Mouse (Mus musculus) ES-Bruce4 (cell line): ENCODE results near the gene Tusc1. TPM values are rescaled to one million over a fixed set of nuclear protein-coding genes. Genes with fewer than 3 reads are reported as not detected.

Experiments
- H3K27ac ChIP-seq: 2 replicates; pipeline ENCODE4 v1.5.1; 2012; ENCODE audit warnings: low read length, inconsistent platforms; ENCODE audit not compliant: insufficient read depth
- H3K27me3 ChIP-seq: 2 replicates; pipeline ENCODE4 v1.6.1; 2012; ENCODE audit warnings: mild to moderate bottlenecking, low read length, inconsistent platforms; ENCODE audit not compliant: control insufficient read depth, poor library complexity, insufficient read depth, severe bottlenecking
- H3K36me3 ChIP-seq: 2 replicates; pipeline ENCODE4 v1.6.1; 2012; ENCODE audit warnings: inconsistent platforms, mild to moderate bottlenecking, low read length, moderate library complexity; ENCODE audit not compliant: control insufficient read depth, poor library complexity, insufficient read depth, severe bottlenecking
- H3K4me1 ChIP-seq: one replicate; pipeline ENCODE4 v1.8.1; 2011; ENCODE audit warnings: low read length; ENCODE audit not compliant: control insufficient read depth, insufficient read depth
- H3K4me3 ChIP-seq: 2 replicates; pipeline ENCODE4 v1.5.1; 2011; ENCODE audit warnings: low read depth, mild to moderate bottlenecking, low read length
- H3K9ac ChIP-seq: 2 replicates; pipeline ENCODE4 v1.6.1; 2012; ENCODE audit warnings: low read depth, mild to moderate bottlenecking, inconsistent platforms; ENCODE audit not compliant: poor library complexity, severe bottlenecking
- H3K9me3 ChIP-seq: replicated peaks from 2 replicates; pipeline ENCODE4 v1.6.1; 2012; ENCODE audit warnings: mild to moderate bottlenecking, low read length, inconsistent platforms; ENCODE audit not compliant: control insufficient read depth, poor library complexity, insufficient read depth, severe bottlenecking
- CTCF ChIP-seq: IDR thresholded peaks from one replicate; pipeline ENCODE4 v1.8.1; 2011; ENCODE audit warnings: low read depth, low read length
- EP300 ChIP-seq: IDR thresholded peaks from 2 replicates; pipeline ENCODE4 v1.6.1; 2011; ENCODE audit warnings: low read depth, low read length; ENCODE audit not compliant: insufficient read depth
- POLR2A ChIP-seq: IDR thresholded peaks from one replicate; pipeline ENCODE4 v1.8.1; 2011; ENCODE audit warnings: low read length; ENCODE audit not compliant: insufficient read depth
- polyA plus RNA-seq: library from polyadenylated mRNA; stranded (reverse); fragments of >200 nt; gene quantifications from 2 replicates; pipeline ENCODE4 v1.2.4, GENCODE M21; 2011; ENCODE audit warnings: low read depth; ENCODE audit not compliant: missing spikeins, insufficient read depth, insufficient read length

The Tusc1 gene
- polyA plus RNA-seq, result 1.1 and 1.9 TPM in 2 replicates

GRCm38 (mm10) chr4:93335118-93336003, at the start of gene Tusc1:
Tusc1 (minus strand) TSS chr4:93335511.
- Histone ChIP-seq H3K4me1 (no peaks in the 10 kb centered on the region), H3K36me3 (no peaks in the 10 kb centered on the region), H3K9me3 (no peaks in the 10 kb centered on the region), H3K4me3 (peak within 1 kb of the TSS; percentile 84), H3K27me3 (no peaks in the 10 kb centered on the region), H3K9ac (peak within 1 kb of the TSS; percentile 82), H3K27ac (no peak within 1 kb of the TSS)
- no peak for TF ChIP-seq EP300
- TF ChIP-seq CTCF, result no peak
- TF ChIP-seq POLR2A, result no peak

GRCm38 (mm10) chr4:93352930-93353329, 17.6 kb upstream of the Tusc1 start:
- no peaks in the 10 kb centered on the region for H3K9me3 ChIP-seq
- H3K36me3 ChIP-seq, result no peaks in the 10 kb centered on the region
- H3K27me3 ChIP-seq, result no peaks in the 10 kb centered on the region
- H3K4me3 ChIP-seq, result no peak overlapping the region
- TF ChIP-seq EP300 (no peak), CTCF (no peak), POLR2A (no peak)
- H3K9ac ChIP-seq, result no peak overlapping the region
- H3K27ac ChIP-seq, result no peak overlapping the region
- no peaks in the 10 kb centered on the region for H3K4me1 ChIP-seq

- Histone ChIP-seq H3K9me3 (no peaks in the 10 kb centered on the region), H3K27ac (no peak overlapping the region), H3K27me3 (no peaks in the 10 kb centered on the region), H3K9ac (no peak overlapping the region), H3K4me1 (no peaks in the 10 kb centered on the region), H3K4me3 (no peak overlapping the region), H3K36me3 (no peaks in the 10 kb centered on the region)
- TF ChIP-seq POLR2A, result no peak
- no peak for TF ChIP-seq CTCF
- no peak for TF ChIP-seq EP300
Observed at GRCm38 (mm10) chr4:93344357-93344756, 9.0 kb upstream of the Tusc1 start.

- Histone ChIP-seq H3K4me3 (no peak overlapping the region), H3K4me1 (no peaks in the 10 kb centered on the region), H3K9me3 (no peaks in the 10 kb centered on the region), H3K27me3 (no peaks in the 10 kb centered on the region), H3K9ac (no peak overlapping the region), H3K27ac (no peak overlapping the region), H3K36me3 (no peaks in the 10 kb centered on the region)
- TF ChIP-seq CTCF (no peak), EP300 (no peak), POLR2A (no peak)
Observed at GRCm38 (mm10) chr4:93341568-93341967, 6.3 kb upstream of the Tusc1 start.

GRCm38 (mm10) chr4:93337977-93338376, 2.7 kb upstream of the Tusc1 start:
- no peaks in the 10 kb centered on the region for H3K4me1 ChIP-seq
- no peaks in the 10 kb centered on the region for H3K36me3 ChIP-seq
- H3K4me3 ChIP-seq, result no peak overlapping the region
- H3K27ac ChIP-seq, result no peak overlapping the region
- TF ChIP-seq CTCF (no peak), POLR2A (no peak), EP300 (no peak)
- H3K27me3 ChIP-seq, result no peaks in the 10 kb centered on the region
- no peak overlapping the region for H3K9ac ChIP-seq
- H3K9me3 ChIP-seq, result no peaks in the 10 kb centered on the region

GRCm38 (mm10) chr4:93334636-93335117, 634 bp downstream of the Tusc1 start:
- H3K36me3 ChIP-seq, result no peaks in the 10 kb centered on the region
- H3K4me1 ChIP-seq, result no peaks in the 10 kb centered on the region
- H3K9me3 ChIP-seq, result no peaks in the 10 kb centered on the region
- peak overlapping the region; percentile 84 for H3K4me3 ChIP-seq
- no peak overlapping the region for H3K27ac ChIP-seq
- H3K27me3 ChIP-seq, result no peaks in the 10 kb centered on the region
- peak overlapping the region; percentile 82 for H3K9ac ChIP-seq
- TF ChIP-seq POLR2A, result no peak
- TF ChIP-seq EP300, result no peak
- TF ChIP-seq CTCF, result no peak
